Mouse (Mus musculus): Measurements from ENCODE around the gene Vps45.
"Not testable (repeated sequence)": the region's sequence is repeated elsewhere in the genome, so short reads cannot be mapped to it uniquely, and the experiment has no call there.

GRCm38 (mm10) chr3:95954648-95955173 is 103.6 kb downstream of the Vps45 start:
- not testable (repeated sequence) for TF ChIP-seq POLR2A (IDR thresholded peaks at IDR 0.05; ENCODE audit: borderline replicate concordance, control insufficient read depth, low read depth, low read length); CTCF (IDR thresholded peaks at IDR 0.05; ENCODE audit: control insufficient read depth, insufficient read depth, low read length)

Measured in bone marrow, adult 2 months (tissue).